Mouse (Mus musculus) heart, embryonic 16.5 days (tissue): ENCODE results near the gene Utp4. TPM values are rescaled to one million over a fixed set of nuclear protein-coding genes. Genes with fewer than 3 reads are reported as not detected.

Experiments used
- ATAC-seq: fragments of 200-750 bp; cut with Nextera tagmentation; replicated peaks from 2 replicates; pipeline ENCODE4 v1.8.0; 2017; ENCODE audit warnings: moderate number of reproducible peaks; ENCODE audit not compliant: insufficient read depth, low FRiP score; ENCODE audit errors: extremely low read depth
- H3K27ac ChIP-seq: fragments of 300-500 bp; sonication (generic); 2 replicates; pipeline ENCODE4 v1.5.1; 2014; ENCODE audit warnings: mild to moderate bottlenecking, low read length, control low read depth, moderate library complexity
- H3K27me3 ChIP-seq: fragments of 300-500 bp; sonication (generic); 2 replicates; pipeline ENCODE4 v1.6.1; 2014; ENCODE audit warnings: low read length, mixed read lengths; ENCODE audit not compliant: control insufficient read depth, insufficient read depth
- H3K36me3 ChIP-seq: fragments of 300-500 bp; sonication (generic); 2 replicates; pipeline ENCODE4 v1.6.1; 2014; ENCODE audit not compliant: control insufficient read depth, insufficient read depth
- H3K4me1 ChIP-seq: fragments of 300-500 bp; sonication (generic); 2 replicates; pipeline ENCODE4 v1.6.1; 2014; ENCODE audit warnings: low read length, mixed read lengths; ENCODE audit not compliant: control insufficient read depth, insufficient read depth
- H3K4me2 ChIP-seq: fragments of 300-500 bp; sonication (generic); 2 replicates; pipeline ENCODE4 v1.6.1; 2014; ENCODE audit warnings: low read depth, mild to moderate bottlenecking, control low read depth, low read length
- H3K4me3 ChIP-seq: fragments of 300-500 bp; sonication (generic); 2 replicates; pipeline ENCODE4 v1.5.1; 2014; ENCODE audit warnings: mild to moderate bottlenecking, control low read depth, low read length
- H3K9ac ChIP-seq: fragments of 300-500 bp; sonication (generic); 2 replicates; pipeline ENCODE4 v1.6.1; 2014; ENCODE audit warnings: low read length, control low read depth
- H3K9me3 ChIP-seq: fragments of 300-500 bp; sonication (generic); replicated peaks from 2 replicates; pipeline ENCODE4 v1.6.1; 2016; ENCODE audit warnings: low read length; ENCODE audit not compliant: control insufficient read depth
- WGBS: fragments of 180-500 bp; shearing (Covaris S2); extraction: QIAGEN DNeasy Blood & Tissue Kit; methylation state at CpG from one replicate; pipeline ENCODE4 v1.1.7; 2014; 5-methylcytosine and 5-hydroxymethylcytosine counted together
- polyA plus RNA-seq: library from polyadenylated mRNA; unstranded; fragments of >200 nt; fragmentation: Nextera tagmentation; extraction: Ambion mirVana; gene quantifications from 2 replicates; pipeline ENCODE4 v1.2.1, GENCODE M21; 2015

The Utp4 gene
- 42.5 and 48.1 TPM in 2 replicates for polyA plus RNA-seq

DNA sequence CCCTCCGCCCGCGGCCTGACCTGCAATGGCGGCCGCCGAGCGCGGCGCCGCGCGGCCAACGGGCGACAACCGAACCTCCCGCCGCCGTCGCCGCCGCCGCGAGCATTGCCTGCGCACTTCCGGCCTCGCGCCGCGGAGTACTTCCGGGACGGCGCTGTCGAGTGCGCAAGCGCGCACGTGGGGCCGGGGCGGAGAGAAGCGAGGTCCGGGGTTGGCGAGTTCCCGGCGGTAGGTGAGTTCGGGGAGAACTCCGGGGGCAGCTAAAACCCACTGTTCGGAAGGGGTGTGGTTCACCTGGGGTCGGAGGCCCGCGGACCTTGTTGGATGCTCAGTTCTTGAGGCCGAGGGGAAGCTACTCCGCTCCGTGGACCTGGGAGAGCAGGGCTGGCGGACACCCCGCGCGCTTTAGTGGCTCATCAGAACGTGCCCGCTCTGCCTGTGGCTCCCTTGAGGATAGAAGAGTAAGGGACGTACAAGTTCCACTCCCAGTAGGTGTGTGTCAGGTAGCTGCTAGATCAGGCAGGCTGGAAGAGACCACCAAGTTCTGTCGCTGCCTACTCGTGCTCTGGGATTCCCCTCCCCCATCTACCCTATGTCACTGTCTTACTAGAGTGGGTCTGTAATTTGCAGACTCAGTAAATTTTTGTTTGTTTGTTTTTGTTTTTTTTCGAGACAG lies at the start of gene Utp4:
TSS of gene Utp4 (plus strand) at position 156 of the 676 bp plus-strand sequence.
- under 1% methylated on average over 63 of the region's 63 CpGs for WGBS
- Histone ChIP-seq H3K4me1 (peaks cover 33% of the 10 kb centered on the region), H3K4me2 (peak within 1 kb of the TSS; percentile 84)

DNA sequence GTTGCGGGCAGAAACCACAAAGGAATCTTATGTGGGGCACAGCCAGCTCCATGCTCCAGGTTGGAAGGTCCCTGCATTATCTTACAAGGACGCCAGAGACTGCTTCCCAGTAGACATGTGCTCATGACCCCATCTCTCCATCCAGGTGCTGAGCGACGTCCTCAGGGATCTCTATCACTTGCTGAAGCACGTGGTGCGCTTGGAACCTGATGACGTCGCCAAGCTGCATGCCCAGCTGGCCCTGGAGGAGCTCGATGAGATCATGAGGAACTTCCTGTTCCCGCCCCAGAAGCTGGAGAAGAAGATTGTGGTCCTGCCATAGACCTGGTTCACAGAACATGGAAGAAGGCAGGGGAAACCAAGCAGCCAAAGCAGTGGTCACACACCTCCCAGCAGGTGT lies 43.4 kb upstream of the Utp4 start:
- Histone ChIP-seq H3K36me3 (no peaks in the 10 kb centered on the region), H3K27ac (no peak overlapping the region), H3K27me3 (no peaks in the 10 kb centered on the region), H3K9me3 (no peaks in the 10 kb centered on the region), H3K4me1 (no peaks in the 10 kb centered on the region), H3K4me2 (no peak overlapping the region), H3K9ac (no peak overlapping the region), H3K4me3 (no peak overlapping the region)
- WGBS, result 65% methylated on average over 10 of the region's 10 CpGs
- 0 out of 2 replicates have a peak, but pooled peaks have one; percentile 5 for ATAC-seq

More for the DNA sequence above, at the start of gene Utp4:
- ATAC-seq, result peak; percentile 94
- Histone ChIP-seq H3K9me3 (no peaks in the 10 kb centered on the region), H3K36me3 (peaks cover 18% of the 10 kb centered on the region), H3K9ac (peak within 1 kb of the TSS; percentile 92), H3K27ac (peak within 1 kb of the TSS; percentile 97), H3K4me3 (peak within 1 kb of the TSS; percentile 91), H3K27me3 (no peaks in the 10 kb centered on the region)

DNA sequence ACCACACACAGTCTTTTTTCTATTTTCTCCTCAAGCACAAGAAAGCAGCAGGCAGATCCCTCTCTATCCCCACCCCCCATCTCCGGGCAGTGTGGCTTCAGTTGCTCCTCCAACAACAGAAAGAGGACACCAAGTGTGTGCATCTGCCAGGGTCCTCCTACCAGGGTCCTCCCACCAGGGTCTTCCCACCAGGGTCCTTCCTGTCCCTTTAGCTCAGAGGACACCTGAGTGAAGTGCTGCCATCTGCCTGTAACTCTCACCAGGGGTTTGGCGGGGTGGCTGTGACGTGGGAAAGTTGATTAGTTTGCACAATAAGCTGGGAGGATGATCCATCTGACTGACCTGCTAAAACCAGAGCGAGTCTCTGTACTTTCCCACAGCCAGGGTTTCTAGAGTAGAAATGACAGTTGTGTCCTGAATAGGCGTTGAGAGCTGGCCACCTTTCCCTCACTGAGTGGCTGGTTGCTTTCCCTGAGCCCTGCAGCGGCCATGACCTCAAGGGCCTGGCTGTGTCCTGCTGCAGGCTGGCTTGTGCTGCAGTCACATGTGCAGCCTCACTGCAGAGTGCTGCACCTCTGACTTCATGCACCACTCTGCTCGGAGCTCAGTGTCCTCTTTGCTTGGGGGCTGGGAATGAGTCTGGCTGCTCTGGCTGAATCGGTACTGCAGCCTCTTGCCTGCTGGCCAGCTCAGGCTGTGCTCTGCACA lies 38.7 kb upstream of the Utp4 start:
- no peak overlapping the region for H3K27ac ChIP-seq
- H3K27me3 ChIP-seq, result no peaks in the 10 kb centered on the region
- ATAC-seq, result no peak
- no peaks in the 10 kb centered on the region for H3K4me1 ChIP-seq
- no peak overlapping the region for H3K4me2 ChIP-seq
- no peaks in the 10 kb centered on the region for H3K36me3 ChIP-seq
- no peaks in the 10 kb centered on the region for H3K9me3 ChIP-seq
- H3K9ac ChIP-seq, result no peak overlapping the region
- no peak overlapping the region for H3K4me3 ChIP-seq
- 38% methylated on average over 8 of the region's 8 CpGs for WGBS

DNA sequence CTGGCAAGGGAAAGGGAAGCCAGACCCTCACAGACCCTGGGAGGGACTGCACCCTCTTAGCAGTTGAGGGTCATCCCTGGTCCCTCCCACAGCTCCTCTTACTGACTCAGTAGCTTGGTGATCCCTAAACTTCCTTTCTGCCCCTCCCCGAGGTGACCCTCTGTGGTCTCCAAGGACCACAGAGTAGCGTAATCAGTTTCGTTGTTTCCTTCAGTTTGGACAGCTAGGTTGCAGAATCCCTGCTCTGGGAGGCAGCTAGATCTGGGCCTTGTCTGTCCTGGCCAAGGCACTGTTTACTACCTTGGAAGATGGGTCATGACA lies 38.2 kb upstream of the Utp4 start:
- H3K4me2 ChIP-seq, result no peak overlapping the region
- H3K9ac ChIP-seq, result no peak overlapping the region
- no peaks in the 10 kb centered on the region for H3K9me3 ChIP-seq
- no peaks in the 10 kb centered on the region for H3K4me1 ChIP-seq
- WGBS, result 75% methylated on average over 3 of the region's 3 CpGs
- no peak overlapping the region for H3K4me3 ChIP-seq
- H3K27me3 ChIP-seq, result no peaks in the 10 kb centered on the region
- H3K36me3 ChIP-seq, result no peaks in the 10 kb centered on the region
- ATAC-seq, result no peak
- no peak overlapping the region for H3K27ac ChIP-seq

DNA sequence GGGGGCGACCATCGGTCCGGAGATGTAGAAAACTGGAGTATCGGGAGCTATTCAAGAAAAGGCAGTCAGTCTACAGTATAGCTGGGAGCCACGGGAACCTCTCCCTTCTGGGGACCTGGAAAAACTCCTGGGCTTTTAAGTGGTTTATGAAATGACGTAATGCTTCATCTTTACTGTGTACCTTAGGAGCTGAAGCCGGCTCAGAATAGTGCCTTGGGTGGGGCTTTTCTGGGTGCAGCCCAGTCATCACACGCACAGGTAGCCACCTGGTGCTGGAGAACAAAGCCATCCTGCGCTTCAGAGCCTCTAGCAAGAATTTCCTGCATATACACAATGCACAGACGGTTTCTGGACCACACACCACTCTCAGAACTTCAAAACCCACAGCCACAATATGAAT lies 30.6 kb upstream of the Utp4 start:
- no peaks in the 10 kb centered on the region for H3K27me3 ChIP-seq
- no peak overlapping the region for H3K9ac ChIP-seq
- 87% methylated on average over 10 of the region's 10 CpGs for WGBS
- H3K4me1 ChIP-seq, result no peaks in the 10 kb centered on the region
- H3K4me3 ChIP-seq, result no peak overlapping the region
- no peaks in the 10 kb centered on the region for H3K9me3 ChIP-seq
- H3K27ac ChIP-seq, result no peak overlapping the region
- no peaks in the 10 kb centered on the region for H3K36me3 ChIP-seq
- H3K4me2 ChIP-seq, result no peak overlapping the region
- ATAC-seq, result no peak

DNA sequence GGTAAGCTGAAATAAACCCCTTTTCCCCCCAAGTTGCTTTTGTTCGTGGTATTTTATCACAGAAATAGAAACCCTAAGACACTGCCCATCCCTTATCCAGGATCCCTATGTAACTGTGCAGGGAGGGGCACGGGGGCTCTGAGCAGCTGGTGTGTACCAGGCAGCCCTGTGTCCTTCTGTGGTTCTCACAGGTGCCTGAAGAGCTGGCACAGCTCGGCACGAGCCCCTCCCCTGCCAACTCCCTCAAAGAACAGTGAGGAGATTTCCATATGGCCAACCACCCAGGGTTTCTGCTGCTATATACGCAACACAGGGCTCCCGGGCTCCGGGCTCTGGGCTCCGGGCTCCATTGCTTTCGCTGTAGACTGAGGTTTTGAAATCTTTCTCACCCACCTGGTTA lies 28.1 kb upstream of the Utp4 start:
- 76% methylated on average over 9 of the region's 9 CpGs for WGBS
- ATAC-seq, result no peak
- peaks cover 12% of the 10 kb centered on the region for H3K27me3 ChIP-seq
- H3K36me3 ChIP-seq, result no peaks in the 10 kb centered on the region
- H3K4me2 ChIP-seq, result no peak overlapping the region
- no peaks in the 10 kb centered on the region for H3K9me3 ChIP-seq
- no peaks in the 10 kb centered on the region for H3K4me1 ChIP-seq
- no peak overlapping the region for H3K4me3 ChIP-seq
- no peak overlapping the region for H3K9ac ChIP-seq
- H3K27ac ChIP-seq, result no peak overlapping the region

DNA sequence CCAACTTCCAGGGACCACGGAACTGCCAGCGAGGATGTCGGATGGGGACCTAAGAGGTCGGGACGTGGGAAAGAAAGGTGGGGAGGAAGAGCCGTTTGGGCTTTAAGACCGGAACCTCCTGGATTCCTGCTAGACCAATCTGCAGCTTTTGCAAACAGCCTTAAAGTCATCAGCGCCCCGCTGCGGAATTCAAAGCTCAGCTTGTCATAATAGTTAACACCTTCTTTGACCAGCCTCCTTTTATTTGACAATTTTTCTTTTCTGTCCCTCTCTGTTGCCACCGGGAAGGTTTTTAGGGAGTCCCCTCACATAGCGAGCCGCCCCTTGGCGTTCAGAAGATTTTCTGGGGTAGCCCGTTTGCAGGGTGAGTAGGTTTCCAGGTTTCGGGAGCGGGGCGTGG lies 23.4 kb upstream of the Utp4 start, which contains the start of gene Has3:
TSS of gene Has3 (plus strand) at position 192 of the 400 bp plus-strand sequence.
- Histone ChIP-seq H3K4me1 (peaks cover 20% of the 10 kb centered on the region), H3K4me3 (peak within 1 kb of the TSS; percentile 67), H3K36me3 (no peaks in the 10 kb centered on the region), H3K4me2 (peak within 1 kb of the TSS; percentile 100), H3K9ac (peak within 1 kb of the TSS; percentile 74), H3K9me3 (no peaks in the 10 kb centered on the region), H3K27me3 (peaks cover 15% of the 10 kb centered on the region), H3K27ac (no peak within 1 kb of the TSS)
- ATAC-seq, result no peak
- WGBS, result 1% methylated on average over 18 of the region's 18 CpGs

- peak overlapping the region; percentile 74 for H3K9ac ChIP-seq
- no peak overlapping the region for H3K27ac ChIP-seq
- under 1% methylated on average over 62 of the region's 63 CpGs for WGBS
- peaks cover 15% of the 10 kb centered on the region for H3K27me3 ChIP-seq
- ATAC-seq, result peak; percentile 57
- H3K4me2 ChIP-seq, result peak overlapping the region; percentile 100
- H3K36me3 ChIP-seq, result no peaks in the 10 kb centered on the region
- peak overlapping the region; percentile 67 for H3K4me3 ChIP-seq
- no peaks in the 10 kb centered on the region for H3K9me3 ChIP-seq
- H3K4me1 ChIP-seq, result peaks cover 20% of the 10 kb centered on the region
Measured at GRCm38 (mm10) chr8:106870537-106871327, 22.7 kb upstream of the Utp4 start.
